8 mouse cellular contexts compared by ENCODE assay signal in genomic region chr8:126566446-126567062, GRCm38 (mm10). TPM values are rescaled to one million over a fixed set of nuclear protein-coding genes. Genes with fewer than 3 reads are reported as not detected.
DNase-seq lines count a peak whose midpoint lies in the region; ATAC-seq and TF ChIP-seq lines count a peak whose summit lies in the region.

No protein-coding gene starts in this region.

- H3K4me1 ChIP-seq in intestine, embryonic 15.5 days (replicated peaks), result peaks cover 16% of the 10 kb centered on the region
- H3K4me1 ChIP-seq in limb, embryonic 14.5 days (ENCODE audit: control insufficient read depth, insufficient read depth, low read length), result peaks cover 34% of the 10 kb centered on the region
- peaks cover 35% of the 10 kb centered on the region for H3K4me1 ChIP-seq in neural tube, embryonic 15.5 days

- WGBS in intestine, embryonic 15.5 days, result 13% methylated on average over 14 of the region's 14 CpGs
- WGBS in limb, embryonic 14.5 days, result 11% methylated on average over 14 of the region's 14 CpGs
- WGBS in neural tube, embryonic 15.5 days, result 9% methylated on average over 14 of the region's 14 CpGs

- ATAC-seq in intestine, embryonic 15.5 days, result peak; percentile 66
- ATAC-seq in limb, embryonic 14.5 days (ENCODE audit: low FRiP score, low read depth), result peak; percentile 85
- peak; percentile 51 for ATAC-seq in neural tube, embryonic 15.5 days (ENCODE audit: low FRiP score)

- peak overlapping the region; percentile 33; the same call in 1 of the 2 replicates for H3K4me2 ChIP-seq in intestine, embryonic 15.5 days (replicated peaks)
- peak overlapping the region; percentile 27; the same call in 1 of the 2 replicates for H3K4me2 ChIP-seq in limb, embryonic 14.5 days (replicated peaks; ENCODE audit: low read depth, low read length, severe bottlenecking)
- H3K4me2 ChIP-seq in neural tube, embryonic 15.5 days, result peak overlapping the region; percentile 18

- peak; percentile 45 to 56 for DNase-seq in cerebellum, postnatal 10 days
- DNase-seq in cerebellum, postnatal 4 days (ENCODE audit: low spot score in 2 of 2), result no peak
- peak; percentile 75 for DNase-seq in embryo, embryonic 10 days (ENCODE audit: low spot score)
- peak; percentile 78 for DNase-seq in gastrocnemius, postnatal 25 days
- DNase-seq in limb, embryonic 14.5 days (ENCODE audit: low spot score), result peak; percentile 78
- no peak for DNase-seq in spleen, adult 12 weeks (ENCODE audit: low spot score)

- no peak overlapping the region for H3K4me3 ChIP-seq in intestine, embryonic 15.5 days (replicated peaks)
- H3K4me3 ChIP-seq in limb, embryonic 14.5 days (replicated peaks; ENCODE audit: low read length), result no peak overlapping the region
- no peak overlapping the region for H3K4me3 ChIP-seq in neural tube, embryonic 15.5 days (replicated peaks)

- no peak for TF ChIP-seq POLR2A in limb, embryonic 14.5 days (IDR thresholded peaks at IDR 0.05; ENCODE audit: borderline replicate concordance, extremely low read depth, insufficient read depth, insufficient read length)

- H3K27me3 ChIP-seq in intestine, embryonic 15.5 days (replicated peaks), result no peaks in the 10 kb centered on the region
- no peaks in the 10 kb centered on the region for H3K27me3 ChIP-seq in limb, embryonic 14.5 days (ENCODE audit: control insufficient read depth, insufficient read depth, low read length)
- H3K27me3 ChIP-seq in neural tube, embryonic 15.5 days (replicated peaks), result no peaks in the 10 kb centered on the region

- peak overlapping the region; percentile 78 for H3K27ac ChIP-seq in intestine, embryonic 15.5 days
- peak overlapping the region; percentile 84 for H3K27ac ChIP-seq in limb, embryonic 14.5 days (replicated peaks; ENCODE audit: low read depth, low read length)
- H3K27ac ChIP-seq in neural tube, embryonic 15.5 days (replicated peaks), result peak overlapping the region; percentile 46

- no peaks in the 10 kb centered on the region for H3K36me3 ChIP-seq in intestine, embryonic 15.5 days
- H3K36me3 ChIP-seq in limb, embryonic 14.5 days (ENCODE audit: control insufficient read depth, insufficient read depth, low read length), result no peaks in the 10 kb centered on the region
- H3K36me3 ChIP-seq in neural tube, embryonic 15.5 days, result no peaks in the 10 kb centered on the region

- no peaks in the 10 kb centered on the region for H3K9me3 ChIP-seq in intestine, embryonic 15.5 days
- no peaks in the 10 kb centered on the region for H3K9me3 ChIP-seq in limb, embryonic 14.5 days (ENCODE audit: control insufficient read depth, low read length)
- no peaks in the 10 kb centered on the region for H3K9me3 ChIP-seq in neural tube, embryonic 15.5 days (replicated peaks)

- no peak overlapping the region for H3K9ac ChIP-seq in intestine, embryonic 15.5 days
- H3K9ac ChIP-seq in limb, embryonic 14.5 days (ENCODE audit: low read depth, low read length, severe bottlenecking), result no peak overlapping the region
- H3K9ac ChIP-seq in neural tube, embryonic 15.5 days (replicated peaks), result no peak overlapping the region

RNA-seq across cellular contexts. Expression of gene Irf2bp2, which starts 27.2 kb away (rescaled TPM):
- 10 to 100 TPM; 19.0 to 35.9 TPM for total RNA-seq in gastrocnemius, postnatal 25 days (2021)
- 14.1 and 16.1 TPM in 2 replicates for polyA plus RNA-seq in intestine, embryonic 15.5 days (2015; fragmentation: Nextera tagmentation; extraction: Ambion mirVana)
- 44.5 and 58.6 TPM in 2 replicates for polyA plus RNA-seq in limb, embryonic 14.5 days (2012; rRNA removed)
- 10.0 and 10.1 TPM in 2 replicates for polyA plus RNA-seq in limb, embryonic 14.5 days (2014; fragmentation: Nextera tagmentation; extraction: Ambion mirVana)
- 9.8 and 10.4 TPM in 2 replicates for polyA plus RNA-seq in neural tube, embryonic 15.5 days (2015; fragmentation: Nextera tagmentation; extraction: Ambion mirVana)

Comparison
In these comparisons a context has a peak if more than half of its experiments do, and no peak if none do; other contexts are left out.
1. DNase-seq: peak in cerebellum, postnatal 10 days (2 of 2), embryo, embryonic 10 days (single experiment), gastrocnemius, postnatal 25 days (single experiment) and limb, embryonic 14.5 days (single experiment); none in cerebellum, postnatal 4 days (0 of 2) and spleen, adult 12 weeks (single experiment).
2. Peak in every context shown above with its lines, with median percentiles within 50 percentile points of each other: ATAC-seq, H3K27ac ChIP-seq and H3K4me2 ChIP-seq.